8 mouse cellular contexts compared by ENCODE assay signal in the genomic region with DNA sequence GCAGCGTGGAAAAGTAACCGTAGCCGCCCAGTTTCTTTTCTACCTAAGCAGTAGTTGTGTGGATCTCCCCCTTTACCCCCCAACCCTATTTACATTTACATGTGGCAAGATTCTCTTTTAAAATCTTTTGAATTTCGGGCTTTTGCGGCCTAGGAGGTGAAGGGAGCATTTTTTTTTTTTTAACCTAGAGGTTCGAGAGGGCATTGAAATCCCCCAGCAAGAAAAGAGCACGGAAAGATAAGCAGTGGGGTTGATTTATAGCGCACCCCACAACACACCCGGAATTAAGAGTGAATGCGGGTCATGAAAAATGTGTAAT. TPM values are rescaled to one million over a fixed set of nuclear protein-coding genes. Genes with fewer than 3 reads are reported as not detected.
DNase-seq lines count a peak whose midpoint lies in the region; ATAC-seq and TF ChIP-seq lines count a peak whose summit lies in the region.

No protein-coding gene starts in this region.

- WGBS in forebrain, embryonic 10.5 days, result under 1% methylated on average over 10 of the region's 10 CpGs
- WGBS in intestine, embryonic 15.5 days, result 0% methylated on average over 10 of the region's 10 CpGs
- 0% methylated on average over 10 of the region's 10 CpGs for WGBS in neural tube, embryonic 12.5 days

- TF ChIP-seq CTCF in layer of hippocampus, adult 2 months (conservative IDR thresholded peaks at IDR 0.05), result peak; percentile 37

- DNase-seq in layer of hippocampus, adult 2 months (ENCODE audit: low spot score in 2 of 2), result no peak
- no peak for DNase-seq in layer of hippocampus, adult 18-20 months (ENCODE audit: low spot score in 2 of 2)
- DNase-seq in forebrain, embryonic 10.5 days (ENCODE audit: extremely low spot score, low spot score), result no peak
- DNase-seq in spleen, postnatal 14 days (ENCODE audit: low spot score in 2 of 2), result no peak
- no peak for DNase-seq in layer of hippocampus, adult 9-11 months
- DNase-seq in cerebellum, postnatal 25 days, result no peak

- peaks cover 59% of the 10 kb centered on the region for H3K4me1 ChIP-seq in forebrain, embryonic 10.5 days
- peaks cover 6% of the 10 kb centered on the region for H3K4me1 ChIP-seq in intestine, embryonic 15.5 days (replicated peaks)
- peaks cover 16% of the 10 kb centered on the region for H3K4me1 ChIP-seq in neural tube, embryonic 12.5 days

- peaks cover 4% of the 10 kb centered on the region for H3K36me3 ChIP-seq in forebrain, embryonic 10.5 days (replicated peaks)
- H3K36me3 ChIP-seq in intestine, embryonic 15.5 days, result no peaks in the 10 kb centered on the region
- H3K36me3 ChIP-seq in neural tube, embryonic 12.5 days, result peaks cover 4% of the 10 kb centered on the region; the same call in 1 of the 2 replicates

- H3K4me3 ChIP-seq in layer of hippocampus, adult 2 months, result peak overlapping the region; percentile 94
- peak overlapping the region; percentile 89 for H3K4me3 ChIP-seq in forebrain, embryonic 10.5 days
- H3K4me3 ChIP-seq in intestine, embryonic 15.5 days (replicated peaks), result peak overlapping the region; percentile 95
- peak overlapping the region; percentile 87 for H3K4me3 ChIP-seq in neural tube, embryonic 12.5 days

- no peak for ATAC-seq in intestine, embryonic 15.5 days
- peak; percentile 14 for ATAC-seq in neural tube, embryonic 12.5 days (ENCODE audit: low FRiP score, low read depth)

- peaks cover 44% of the 10 kb centered on the region for H3K27me3 ChIP-seq in forebrain, embryonic 10.5 days (ENCODE audit: poor library complexity, severe bottlenecking)
- no peaks in the 10 kb centered on the region for H3K27me3 ChIP-seq in intestine, embryonic 15.5 days (replicated peaks)
- H3K27me3 ChIP-seq in neural tube, embryonic 12.5 days (replicated peaks), result no peaks in the 10 kb centered on the region

- no peaks in the 10 kb centered on the region for H3K9me3 ChIP-seq in forebrain, embryonic 10.5 days
- H3K9me3 ChIP-seq in intestine, embryonic 15.5 days, result no peaks in the 10 kb centered on the region
- no peaks in the 10 kb centered on the region for H3K9me3 ChIP-seq in neural tube, embryonic 12.5 days

- peak overlapping the region; percentile 85 for H3K9ac ChIP-seq in intestine, embryonic 15.5 days
- peak overlapping the region; percentile 99 for H3K9ac ChIP-seq in neural tube, embryonic 12.5 days

- peak overlapping the region; percentile 98 for H3K4me2 ChIP-seq in intestine, embryonic 15.5 days (replicated peaks)
- H3K4me2 ChIP-seq in neural tube, embryonic 12.5 days (replicated peaks), result peak overlapping the region; percentile 90

- peak overlapping the region; percentile 97 for H3K27ac ChIP-seq in layer of hippocampus, adult 2 months
- H3K27ac ChIP-seq in forebrain, embryonic 10.5 days, result peak overlapping the region; percentile 99
- H3K27ac ChIP-seq in intestine, embryonic 15.5 days, result peak overlapping the region; percentile 93
- H3K27ac ChIP-seq in neural tube, embryonic 12.5 days, result peak overlapping the region; percentile 99

RNA-seq across cellular contexts. Expression of a gene that starts 1.5 kb away (rescaled TPM):
- 10 to 100 TPM; 36.9 to 42.7 TPM for total RNA-seq in layer of hippocampus, adult 2 months (2021)
- total RNA-seq in layer of hippocampus, adult 18-20 months (2021), result 10 to 100 TPM; 40.4 to 41.7 TPM
- 41.6 and 48.8 TPM in 2 replicates for polyA plus RNA-seq in forebrain, embryonic 10.5 days (2016; fragmentation: Nextera tagmentation; extraction: Ambion mirVana)
- polyA plus RNA-seq in intestine, embryonic 15.5 days (2015; fragmentation: Nextera tagmentation; extraction: Ambion mirVana), result 27.5 and 28.6 TPM in 2 replicates
- 144 and 147 TPM in 2 replicates for polyA plus RNA-seq in neural tube, embryonic 12.5 days (2016; fragmentation: Nextera tagmentation; extraction: Ambion mirVana)
